Mouse (Mus musculus) cerebellum, adult 11 months (tissue): ENCODE results near the gene Tead2.
A peak's percentile ranks its signal among the peaks of the same experiment; 100 is the strongest.

Experiments
- DNase-seq: peaks from one replicate; pipeline ENCODE4 v3.0.0; 2022

Gene Tead2

GRCm38 (mm10) chr7:45263006-45263607, 47.6 kb downstream of the Tead2 start:
- no peak for DNase-seq

DNA sequence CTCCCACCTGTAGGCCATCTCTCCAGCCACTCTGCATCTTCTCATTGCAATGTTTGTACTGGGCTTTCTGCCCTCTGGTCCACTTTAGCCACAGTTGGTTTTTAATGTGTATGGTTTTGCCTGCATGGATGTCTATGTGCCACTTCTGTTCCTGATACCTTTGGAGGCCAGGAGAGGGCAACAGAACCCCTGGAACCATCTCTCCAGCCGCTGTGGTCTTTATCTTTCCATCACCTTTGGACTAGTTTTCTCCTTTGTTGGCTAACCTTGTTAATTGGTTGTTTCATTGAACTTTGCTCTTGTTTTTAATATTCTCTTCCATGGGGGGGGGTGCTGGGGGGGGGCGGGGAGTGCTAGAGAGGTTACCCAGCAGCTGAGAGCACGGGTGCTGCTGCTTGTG, 48.8 kb downstream of the Tead2 start:
- no peak for DNase-seq

- DNase-seq = no peak
These were observed 50.0 kb downstream of the Tead2 start for GRCm38 (mm10) chr7:45265518-45265917.

- DNase-seq = no peak
These were observed 57.3 kb downstream of the Tead2 start for GRCm38 (mm10) chr7:45272786-45273412.

DNA sequence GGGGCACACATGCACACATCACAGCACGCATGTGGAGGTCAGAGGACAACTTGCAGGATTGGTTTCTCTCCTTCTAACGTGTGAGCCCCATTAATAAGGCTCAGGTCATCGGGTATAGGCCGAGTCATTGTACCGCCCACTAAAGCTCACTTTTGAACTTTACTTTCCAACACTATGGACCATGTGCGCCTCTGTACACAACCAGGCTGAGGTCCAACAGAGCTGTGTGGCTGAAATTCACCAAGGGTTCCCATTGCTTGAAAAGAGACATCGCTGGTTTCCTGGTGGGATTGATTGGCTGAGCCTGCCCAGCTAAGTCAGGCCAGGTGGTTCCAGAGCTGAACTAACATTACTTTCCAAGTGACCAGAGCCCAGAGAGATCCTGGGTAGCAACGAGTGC, 58.1 kb downstream of the Tead2 start:
- DNase-seq = no peak

- peak; percentile 67 for DNase-seq
These were observed 61.7 kb downstream of the Tead2 start, which contains the start of gene Slc6a21 for GRCm38 (mm10) chr7:45277136-45277760. Gene Slc6a21 (plus strand): TSS chr7:45277513.
